10 mouse cellular contexts compared by ENCODE assay signal in genomic region chr6:25686760-25687200, GRCm38 (mm10). TPM values are rescaled to one million over a fixed set of nuclear protein-coding genes. Genes with fewer than 3 reads are reported as not detected.
DNase-seq lines count a peak whose midpoint lies in the region; ATAC-seq and TF ChIP-seq lines count a peak whose summit lies in the region.
"Had no signal": no experiment of that assay in that cellular context is flagged by ENCODE, and none has a peak within 500 bp of the region (broad histone marks: within the 10 kb centered on the region; RNA-seq: fewer than 3 reads in every experiment).

No protein-coding gene starts in this region.

- ATAC-seq in forebrain, embryonic 13.5 days: peak; percentile 39
- no peak for ATAC-seq in forebrain, embryonic 11.5 days (replicated peaks; ENCODE audit: low FRiP score)
- ATAC-seq in limb, embryonic 14.5 days (ENCODE audit: low FRiP score, low read depth): peak; percentile 56; the same call in 1 of the 2 replicates
- no peak for ATAC-seq in activated CD4-positive, CD25-positive, alpha-beta regulatory T cell, adult 4 months

- H3K4me1 ChIP-seq in forebrain, embryonic 13.5 days: peaks cover 17% of the 10 kb centered on the region; the same call in 1 of the 2 replicates
- H3K4me1 ChIP-seq in forebrain, embryonic 11.5 days (replicated peaks; ENCODE audit: control insufficient read depth, insufficient read depth, low read length): peaks cover 4% of the 10 kb centered on the region; the same call in 1 of the 2 replicates
- peaks cover 8% of the 10 kb centered on the region for H3K4me1 ChIP-seq in limb, embryonic 14.5 days (ENCODE audit: control insufficient read depth, insufficient read depth, low read length)
- H3K4me1 ChIP-seq in limb, embryonic 10.5 days: peaks cover 11% of the 10 kb centered on the region

- H3K9ac ChIP-seq in forebrain, embryonic 13.5 days: no peak overlapping the region
- no peak overlapping the region for H3K9ac ChIP-seq in forebrain, embryonic 11.5 days (ENCODE audit: low read length)
- H3K9ac ChIP-seq in limb, embryonic 14.5 days (ENCODE audit: low read depth, low read length, severe bottlenecking): no peak overlapping the region

- TF ChIP-seq POLR2A in limb, embryonic 14.5 days (IDR thresholded peaks at IDR 0.05; ENCODE audit: borderline replicate concordance, extremely low read depth, insufficient read depth, insufficient read length): no peak

- H3K4me2 ChIP-seq in forebrain, embryonic 13.5 days: peak overlapping the region; percentile 12; the same call in 1 of the 2 replicates
- no peak overlapping the region for H3K4me2 ChIP-seq in forebrain, embryonic 11.5 days (ENCODE audit: low read depth, low read length, severe bottlenecking)
- H3K4me2 ChIP-seq in limb, embryonic 14.5 days (replicated peaks; ENCODE audit: low read depth, low read length, severe bottlenecking): no peak overlapping the region

- peaks cover 13% of the 10 kb centered on the region for H3K27me3 ChIP-seq in forebrain, embryonic 13.5 days
- peaks cover 6% of the 10 kb centered on the region; the same call in 1 of the 2 replicates for H3K27me3 ChIP-seq in forebrain, embryonic 11.5 days (ENCODE audit: control insufficient read depth, insufficient read depth, low read length)
- H3K27me3 ChIP-seq in limb, embryonic 14.5 days (ENCODE audit: control insufficient read depth, insufficient read depth, low read length): peaks cover 29% of the 10 kb centered on the region
- H3K27me3 ChIP-seq in limb, embryonic 10.5 days (ENCODE audit: low read depth, poor library complexity, severe bottlenecking): peaks cover 25% of the 10 kb centered on the region
- H3K27me3 ChIP-seq: CH12.LX had no signal

- no peaks in the 10 kb centered on the region for H3K9me3 ChIP-seq in forebrain, embryonic 13.5 days (replicated peaks)
- H3K9me3 ChIP-seq in forebrain, embryonic 11.5 days (ENCODE audit: control insufficient read depth, low read length): no peaks in the 10 kb centered on the region
- H3K9me3 ChIP-seq in limb, embryonic 14.5 days (ENCODE audit: control insufficient read depth, low read length): no peaks in the 10 kb centered on the region
- no peaks in the 10 kb centered on the region for H3K9me3 ChIP-seq in limb, embryonic 10.5 days (replicated peaks)

- H3K27ac ChIP-seq in forebrain, embryonic 13.5 days: no peak overlapping the region
- H3K27ac ChIP-seq in forebrain, embryonic 11.5 days (ENCODE audit: low read depth, low read length): no peak overlapping the region
- no peak overlapping the region for H3K27ac ChIP-seq in limb, embryonic 14.5 days (replicated peaks; ENCODE audit: low read depth, low read length)
- no peak overlapping the region for H3K27ac ChIP-seq in limb, embryonic 10.5 days

- DNase-seq in forebrain, embryonic 11.5 days (ENCODE audit: low spot score): no peak
- DNase-seq in limb, embryonic 14.5 days (ENCODE audit: low spot score): peak; percentile 69
- DNase-seq in limb, embryonic 10.5 days (ENCODE audit: low spot score): no peak
- DNase-seq in kidney, postnatal 10 days: peak; percentile 33
- DNase-seq in right cerebral cortex, adult 2 months (ENCODE audit: low spot score in 2 of 2): peak; percentile 23 to 30
- DNase-seq in thymus, postnatal 0 days (ENCODE audit: low spot score): no peak
- DNase-seq: cerebellum, adult 9-10 months had no signal

- 30% methylated on average over 3 of the region's 3 CpGs for WGBS in forebrain, embryonic 13.5 days
- WGBS in forebrain, embryonic 11.5 days: 88% methylated on average over 3 of the region's 3 CpGs
- 40% methylated on average over 3 of the region's 3 CpGs for WGBS in limb, embryonic 14.5 days
- WGBS in limb, embryonic 10.5 days: 80% methylated on average over 3 of the region's 3 CpGs

- no peak overlapping the region for H3K4me3 ChIP-seq in forebrain, embryonic 13.5 days
- H3K4me3 ChIP-seq in forebrain, embryonic 11.5 days (ENCODE audit: low read depth, low read length): no peak overlapping the region
- H3K4me3 ChIP-seq in limb, embryonic 14.5 days (replicated peaks; ENCODE audit: low read length): no peak overlapping the region
- no peak overlapping the region for H3K4me3 ChIP-seq in limb, embryonic 10.5 days

- H3K36me3 ChIP-seq in forebrain, embryonic 13.5 days (ENCODE audit: poor library complexity, severe bottlenecking): no peaks in the 10 kb centered on the region
- H3K36me3 ChIP-seq in forebrain, embryonic 11.5 days (ENCODE audit: control insufficient read depth, insufficient read depth, low read length): no peaks in the 10 kb centered on the region
- no peaks in the 10 kb centered on the region for H3K36me3 ChIP-seq in limb, embryonic 14.5 days (ENCODE audit: control insufficient read depth, insufficient read depth, low read length)
- H3K36me3 ChIP-seq in limb, embryonic 10.5 days: no peaks in the 10 kb centered on the region

RNA-seq across cellular contexts. Expression of gene Gpr37, which starts 3.7 kb away (rescaled TPM):
- polyA plus RNA-seq in forebrain, embryonic 13.5 days (2015; fragmentation: Nextera tagmentation; extraction: Ambion mirVana): 1.5 and 1.8 TPM in 2 replicates
- polyA plus RNA-seq in forebrain, embryonic 11.5 days (2014; fragmentation: Nextera tagmentation; extraction: Ambion mirVana): 0.76 and 1.3 TPM in 2 replicates
- polyA plus RNA-seq in limb, embryonic 14.5 days (2012; rRNA removed): 2.8 and 3.6 TPM in 2 replicates
- 2.3 and 2.9 TPM in 2 replicates for polyA plus RNA-seq in limb, embryonic 14.5 days (2014; fragmentation: Nextera tagmentation; extraction: Ambion mirVana)
- polyA plus RNA-seq in limb, embryonic 10.5 days (2016; fragmentation: Nextera tagmentation; extraction: Ambion mirVana): 0.08 and 0.13 TPM in 2 replicates
- polyA plus RNA-seq in activated CD4-positive, CD25-positive, alpha-beta regulatory T cell, adult 4 months (2017; shearing (Covaris generic)): not detected
- 0.33 and 0.35 TPM in 2 replicates for polyA plus RNA-seq in thymus, postnatal 0 days (2015; fragmentation: Nextera tagmentation; extraction: Ambion mirVana)

Comparison
In these comparisons a context has a peak if more than half of its experiments do, and no peak if none do; other contexts are left out.
1. ATAC-seq: peak in forebrain, embryonic 13.5 days (single experiment) and limb, embryonic 14.5 days (single experiment); none in forebrain, embryonic 11.5 days (single experiment) and activated CD4-positive, CD25-positive, alpha-beta regulatory T cell, adult 4 months (single experiment).
2. DNase-seq: peak in limb, embryonic 14.5 days (single experiment), kidney, postnatal 10 days (single experiment) and right cerebral cortex, adult 2 months (2 of 2); none in forebrain, embryonic 11.5 days (single experiment), limb, embryonic 10.5 days (single experiment) and thymus, postnatal 0 days (single experiment).